Mouse (Mus musculus) embryo, embryonic 10 days (tissue): ENCODE results near the gene Mettl26.
A peak's percentile ranks its signal among the peaks of the same experiment; 100 is the strongest.

Experiments used
- DNase-seq: peaks from one replicate; pipeline ENCODE4 v3.0.0-alpha.2; 2015; ENCODE audit warnings: low spot score

Gene Mettl26

GRCm38 (mm10) chr17:25874721-25875170 lies at the start of gene Mettl26:
Mettl26 (plus strand) TSS chr17:25875074.
- peak; percentile 98 for DNase-seq

DNA sequence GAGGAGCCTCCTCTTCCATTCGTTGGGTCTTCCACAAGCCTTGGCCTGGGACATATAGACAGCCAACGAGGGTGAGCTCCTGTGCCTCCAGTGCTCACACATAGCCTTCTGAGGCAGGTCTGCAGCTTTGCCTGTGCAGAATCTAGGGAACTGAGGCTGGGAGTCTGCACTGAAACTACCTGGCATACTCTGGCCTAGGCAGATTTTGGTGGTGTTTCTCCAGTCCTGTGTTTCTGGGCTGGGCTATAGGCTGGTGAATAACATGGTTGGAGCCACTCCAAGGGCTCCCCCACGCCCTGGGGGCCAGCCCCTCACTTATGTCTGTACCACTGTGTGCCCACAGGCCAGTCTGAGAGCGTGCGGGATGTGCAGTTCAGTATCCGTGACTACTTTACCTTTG lies 49.6 kb upstream of the Mettl26 start:
- DNase-seq, result no peak

- no peak for DNase-seq
Measured at GRCm38 (mm10) chr17:25825984-25826570, 48.8 kb upstream of the Mettl26 start.

DNA sequence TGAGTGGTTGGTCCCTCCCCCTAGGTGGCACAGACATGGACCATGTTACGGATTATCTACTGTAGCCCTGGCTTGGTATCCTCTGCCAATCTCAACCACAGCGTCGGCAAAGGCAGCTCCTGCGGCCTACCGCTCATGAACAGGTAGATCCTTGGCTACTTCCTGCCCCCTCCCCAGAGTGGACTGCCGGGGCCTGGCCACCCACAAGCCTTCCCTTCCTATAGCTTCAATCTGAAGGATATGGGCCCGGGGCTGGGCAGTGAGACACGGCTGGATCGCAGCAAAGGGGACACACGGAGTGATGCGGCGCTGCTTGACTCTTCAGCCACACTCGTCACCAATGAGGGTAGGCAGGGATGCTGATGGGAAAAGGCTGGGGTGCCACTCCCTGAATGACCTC lies 47.9 kb upstream of the Mettl26 start:
- no peak for DNase-seq

GRCm38 (mm10) chr17:25827546-25828222 lies 47.2 kb upstream of the Mettl26 start:
- no peak for DNase-seq

DNA sequence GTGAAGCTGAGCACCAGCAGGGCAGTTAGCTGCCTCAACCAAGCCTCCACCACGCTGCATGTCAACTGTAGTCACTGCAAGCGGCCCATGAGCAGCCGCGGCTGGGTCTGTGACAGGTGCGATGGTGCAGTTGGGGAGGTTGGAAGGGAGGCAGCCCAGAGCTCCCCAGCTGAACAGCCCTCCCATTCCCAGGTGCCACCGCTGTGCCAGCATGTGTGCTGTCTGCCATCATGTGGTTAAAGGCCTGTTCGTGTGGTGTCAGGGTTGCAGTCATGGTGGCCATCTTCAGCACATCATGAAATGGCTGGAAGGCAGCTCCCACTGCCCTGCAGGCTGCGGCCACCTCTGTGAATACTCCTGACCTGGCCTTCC lies 46.7 kb upstream of the Mettl26 start:
- DNase-seq, result no peak

DNA sequence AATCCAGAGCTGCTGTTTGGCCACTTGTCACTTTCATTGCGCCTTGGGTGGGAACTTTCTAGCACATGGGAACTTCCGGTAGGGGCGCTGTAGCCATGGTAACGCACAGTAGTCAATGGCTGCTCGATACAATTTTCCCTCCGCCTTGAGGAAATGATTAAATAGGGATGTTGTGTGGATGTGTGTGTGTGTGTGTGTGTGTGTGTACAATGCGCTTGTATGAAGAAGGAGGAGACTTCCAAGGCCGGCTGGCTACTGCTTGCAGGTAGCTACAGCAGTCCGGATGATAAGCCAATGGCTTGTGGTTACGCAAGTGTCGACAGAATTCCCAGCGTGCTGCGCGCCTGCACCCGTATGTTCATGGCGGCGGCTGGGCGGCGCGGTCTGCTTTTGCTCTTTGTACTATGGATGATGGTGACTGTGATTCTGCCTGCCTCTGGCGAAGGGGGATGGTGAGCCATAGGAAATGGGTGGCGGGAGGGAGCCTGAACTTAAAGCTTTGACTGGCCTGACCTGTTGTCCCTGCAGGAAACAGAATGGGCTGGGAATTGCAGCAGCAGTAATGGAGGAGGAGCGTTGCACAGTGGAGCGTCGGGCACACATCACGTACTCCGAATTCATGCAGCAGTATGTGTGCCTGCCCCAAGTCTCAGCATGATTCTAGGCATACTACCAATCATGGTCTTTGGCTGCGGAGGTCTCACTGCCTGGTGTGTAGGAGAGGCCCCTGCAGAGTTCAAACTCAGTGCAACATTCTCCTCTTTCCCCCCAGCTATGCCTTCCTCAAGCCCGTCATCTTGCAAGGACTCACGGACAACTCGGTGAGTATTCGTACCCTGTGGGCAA lies 45.9 kb upstream of the Mettl26 start, which contains the start of gene Jmjd8:
Gene Jmjd8, plus strand, starts transcription at position 156 of the 846 bp plus-strand sequence.
- peak; percentile 91 for DNase-seq

DNA sequence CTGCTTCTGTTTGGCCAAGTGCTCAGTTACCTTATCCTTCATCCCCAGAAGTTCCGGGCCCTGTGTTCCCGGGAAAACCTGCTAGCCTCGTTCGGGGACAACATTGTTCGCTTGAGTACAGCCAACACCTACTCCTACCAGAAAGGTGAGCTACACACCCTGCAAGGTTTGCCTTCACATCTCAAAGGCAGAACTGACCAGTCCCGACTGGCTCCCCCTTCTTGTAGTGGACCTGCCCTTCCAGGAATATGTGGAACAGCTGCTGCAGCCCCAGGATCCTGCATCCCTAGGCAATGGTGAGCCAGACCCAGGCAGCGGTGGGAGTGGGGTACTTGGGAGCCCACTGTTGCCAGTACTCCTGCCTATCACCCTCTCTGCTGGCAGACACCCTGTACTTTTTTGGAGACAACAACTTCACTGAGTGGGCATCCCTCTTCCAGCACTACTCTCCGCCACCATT lies 45.3 kb upstream of the Mettl26 start:
- DNase-seq, result no peak

DNA sequence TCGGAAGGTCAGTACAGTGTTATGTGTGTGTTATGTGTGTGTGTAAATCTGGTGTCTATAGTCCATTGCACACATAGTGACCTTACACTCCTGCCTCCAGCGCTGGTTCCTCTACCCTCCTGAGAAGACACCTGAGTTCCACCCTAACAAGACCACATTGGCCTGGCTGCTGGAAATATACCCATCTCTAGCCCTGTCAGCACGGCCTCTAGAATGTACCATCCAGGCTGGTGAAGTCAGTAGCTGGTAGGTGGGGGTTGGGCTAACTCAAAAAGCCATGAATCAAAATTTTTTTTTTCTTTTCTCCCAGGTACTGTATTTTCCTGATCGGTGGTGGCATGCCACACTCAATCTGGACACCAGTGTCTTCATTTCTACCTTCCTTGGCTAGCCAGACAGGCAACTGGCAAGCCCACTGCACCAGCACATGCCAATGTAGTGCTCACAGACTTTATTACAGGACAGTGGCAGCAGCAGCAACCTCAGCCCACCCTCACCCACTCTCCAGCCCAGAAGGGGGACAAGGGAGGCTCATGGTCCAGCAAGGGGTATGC lies 44.6 kb upstream of the Mettl26 start:
- DNase-seq, result no peak

DNA sequence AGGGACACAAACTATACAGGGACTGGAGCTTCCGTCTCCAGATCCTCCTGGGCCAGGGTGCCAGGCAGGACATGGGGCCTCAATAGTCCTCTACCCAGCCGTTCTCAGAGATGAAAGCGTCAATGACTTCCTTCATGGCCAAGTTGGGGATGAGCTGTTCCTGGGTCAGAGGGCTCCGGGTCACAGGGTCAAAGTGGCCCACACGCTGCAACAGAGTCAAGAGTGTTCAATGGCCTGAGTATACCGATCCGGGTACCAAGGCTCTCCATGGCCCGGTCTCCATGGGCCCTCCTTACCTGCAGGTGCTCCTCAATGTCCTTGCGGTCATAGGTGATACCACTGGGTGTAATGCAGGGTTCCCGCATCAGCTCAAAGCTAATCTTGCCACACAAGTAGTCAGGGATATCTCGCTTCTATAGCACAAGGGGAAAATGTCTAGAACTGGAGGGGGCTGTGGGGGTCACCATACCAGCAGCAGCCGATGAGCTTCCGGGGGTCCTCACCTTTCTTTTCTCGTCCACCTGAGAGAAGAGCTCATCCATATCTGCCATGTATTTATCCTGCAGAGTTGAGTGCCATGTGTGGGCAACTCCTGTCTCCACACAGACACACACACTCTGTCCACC lies 44.0 kb upstream of the Mettl26 start:
- DNase-seq, result no peak

- DNase-seq, result no peak
Measured at GRCm38 (mm10) chr17:25831451-25832281, 43.2 kb upstream of the Mettl26 start.

GRCm38 (mm10) chr17:25832436-25833290 lies 42.2 kb upstream of the Mettl26 start:
- DNase-seq, result peak; percentile 99

DNA sequence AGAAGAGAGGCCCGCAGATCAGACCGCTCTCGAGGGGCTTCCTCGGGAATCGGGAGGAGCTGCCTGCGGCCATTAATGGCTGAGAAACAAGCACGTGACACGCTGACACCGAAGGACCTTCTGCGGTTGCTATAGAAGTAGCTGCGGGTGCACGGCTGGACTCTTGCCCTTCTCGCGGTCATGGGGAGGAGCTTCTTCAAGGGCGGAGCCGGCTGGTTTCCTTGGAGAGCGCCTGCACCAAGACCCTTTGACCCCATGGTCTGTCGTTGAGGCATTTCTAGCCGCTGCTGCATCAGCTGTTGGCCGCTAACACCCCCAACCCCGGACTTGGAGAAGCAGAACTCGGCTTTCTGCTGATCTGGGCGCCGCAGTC lies 41.6 kb upstream of the Mettl26 start, which contains the start of gene Stub1:
Gene Stub1, minus strand, starts transcription at position 114 of the 373 bp plus-strand sequence.
- peak; percentile 98 for DNase-seq

DNA sequence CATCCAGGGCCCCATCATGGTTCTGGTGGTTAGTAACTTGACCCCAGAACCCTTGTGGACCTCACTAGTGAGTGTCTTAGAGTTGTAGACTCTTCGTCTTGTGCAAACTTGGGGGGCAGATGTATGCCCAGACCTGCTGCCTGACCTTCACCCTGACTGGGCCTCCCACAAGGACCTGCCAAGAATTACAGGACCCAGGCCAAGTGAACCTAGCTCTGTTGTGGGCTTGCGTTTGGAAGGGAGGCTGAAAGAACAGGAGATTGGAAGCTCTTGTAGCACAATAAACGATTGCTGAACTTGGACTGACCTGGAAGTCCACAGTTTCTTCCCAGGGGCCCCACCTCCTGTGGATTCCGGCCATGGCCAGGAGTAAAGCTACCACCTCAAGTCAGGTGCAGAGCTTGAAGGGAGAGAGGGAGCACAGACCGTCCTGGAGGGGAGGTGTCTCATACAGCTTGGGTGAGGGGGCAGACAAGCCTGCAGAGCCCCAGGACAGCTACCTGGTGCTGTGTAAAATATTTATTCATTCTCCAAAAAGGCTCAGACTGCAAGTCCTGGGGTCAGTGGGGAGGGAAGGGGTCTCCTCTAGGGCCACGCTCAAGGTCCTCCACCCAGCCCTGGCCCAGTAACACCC lies 40.8 kb upstream of the Mettl26 start:
- no peak for DNase-seq

DNA sequence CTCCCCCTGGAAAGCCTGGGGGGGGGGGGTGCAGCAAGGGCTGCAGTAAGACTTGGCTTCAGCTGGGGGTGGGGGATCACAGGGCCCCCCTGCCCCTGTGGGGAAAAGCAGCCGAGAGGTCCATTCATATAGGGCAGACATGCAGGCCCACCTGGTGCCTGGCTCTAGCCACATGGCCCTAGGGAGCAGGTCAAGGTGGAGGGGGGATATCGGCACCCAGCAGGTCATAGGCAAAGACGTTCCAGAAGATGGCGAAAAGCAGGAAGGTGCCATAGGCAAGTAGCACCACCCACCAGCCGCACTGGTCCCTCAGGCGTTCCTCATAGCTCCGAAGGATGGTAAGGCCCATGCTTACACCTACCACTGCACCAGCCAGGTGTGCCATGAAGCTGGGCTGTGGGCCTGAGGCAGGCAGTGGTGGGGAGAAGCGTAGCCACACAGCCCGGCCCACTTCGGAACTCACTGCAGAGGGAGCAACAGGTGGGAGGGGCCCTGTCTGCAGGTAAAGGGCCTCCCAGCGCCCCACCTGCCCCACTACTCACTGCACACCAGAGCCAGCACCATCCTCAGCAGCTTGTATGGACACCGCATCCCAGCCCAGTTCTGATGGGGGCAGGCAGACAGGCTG lies 40.2 kb upstream of the Mettl26 start:
- no peak for DNase-seq

- no peak for DNase-seq
Measured at GRCm38 (mm10) chr17:25835301-25835700, 39.6 kb upstream of the Mettl26 start.

GRCm38 (mm10) chr17:25835816-25836215 lies 39.1 kb upstream of the Mettl26 start:
- DNase-seq, result no peak

DNA sequence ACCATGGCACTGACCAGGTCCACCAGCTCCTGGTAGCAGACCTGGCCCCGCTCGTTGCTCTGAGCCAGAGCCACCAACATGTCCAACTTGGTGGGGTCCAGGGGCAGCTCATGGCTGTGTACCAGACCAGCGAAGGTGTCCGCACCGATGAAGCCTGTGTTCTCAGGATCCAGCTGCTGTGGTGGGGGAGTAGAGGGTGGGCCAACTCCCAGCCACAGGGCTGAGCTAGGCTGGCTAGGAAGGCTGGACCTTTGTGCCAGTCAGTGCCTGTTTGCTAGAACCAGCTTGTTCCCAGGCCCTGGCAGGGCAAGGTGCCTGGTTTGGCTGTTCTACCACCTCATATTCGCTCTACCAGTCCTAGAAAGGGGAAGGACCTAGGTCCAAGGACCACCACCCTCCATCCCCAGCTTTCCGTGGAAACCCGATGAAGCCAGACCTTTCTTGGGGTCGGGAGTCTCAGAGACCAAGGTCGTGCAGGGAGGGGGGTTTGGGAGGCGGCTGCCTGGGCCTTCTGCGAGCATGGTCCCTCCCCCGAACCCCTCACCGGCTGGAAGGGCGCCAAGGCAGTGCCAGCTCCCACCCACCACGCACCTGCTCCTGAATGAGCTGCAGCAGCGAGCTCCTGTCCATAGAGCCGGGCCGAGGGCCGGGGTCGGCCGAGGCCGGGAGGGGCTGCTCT lies 38.3 kb upstream of the Mettl26 start:
- no peak for DNase-seq

DNA sequence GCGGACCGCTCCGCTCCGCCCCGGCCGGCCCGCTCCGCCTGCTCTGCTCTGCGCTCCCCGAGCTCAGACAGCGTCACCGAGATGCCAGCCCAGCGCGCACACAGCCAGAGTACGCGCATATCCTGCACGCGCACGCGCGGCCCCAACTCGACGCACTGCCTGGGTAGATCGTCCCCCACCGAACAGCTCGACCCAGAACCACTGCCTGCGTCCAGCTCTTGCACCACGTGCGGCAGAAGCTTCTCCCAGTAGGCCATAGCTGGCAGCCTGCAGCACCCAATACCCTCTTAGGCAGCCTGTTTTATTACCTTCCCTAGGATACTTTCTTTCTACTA lies 37.8 kb upstream of the Mettl26 start, which contains the start of gene Rhbdl1:
Gene Rhbdl1, minus strand, starts transcription at position 220 of the 335 bp plus-strand sequence.
- DNase-seq, result peak; percentile 84
